Mouse (Mus musculus): ENCODE results near the gene Apof. TPM values are rescaled to one million over a fixed set of nuclear protein-coding genes. Genes with fewer than 3 reads are reported as not detected.
"Not testable (repeated sequence)": the region's sequence is repeated elsewhere in the genome, so short reads cannot be mapped to it uniquely, and the experiment has no call there.

Apof gene
- polyA plus RNA-seq, 1 experiment from 2014 or later, result not detected

- H3K36me3 ChIP-seq (ENCODE audit: control insufficient read depth, insufficient read depth, low read length), result peaks cover 11% of the 10 kb centered on the region; the same call in 1 of the 2 replicates
Observed at GRCm38 (mm10) chr10:128283604-128284579, 15.4 kb downstream of the Apof start.

GRCm38 (mm10) chr10:128290594-128290993, 22.1 kb downstream of the Apof start:
- DNase-seq (ENCODE audit: low spot score, missing footprints); H3K4me2 ChIP-seq; H3K27me3 ChIP-seq (ENCODE audit: control insufficient read depth, insufficient read depth, low read length); H3K27ac ChIP-seq (ENCODE audit: low read depth, low read length); H3K4me3 ChIP-seq (ENCODE audit: low read depth, low read length); H3K9ac ChIP-seq (ENCODE audit: low read length); ATAC-seq (ENCODE audit: low FRiP score); H3K4me1 ChIP-seq (ENCODE audit: control insufficient read depth, insufficient read depth, low read length); H3K9me3 ChIP-seq (ENCODE audit: control insufficient read depth, low read length); H3K36me3 ChIP-seq (ENCODE audit: control insufficient read depth, insufficient read depth, low read length): not testable (repeated sequence)
- 58% methylated on average over 1 of the region's 1 CpGs for WGBS

More at GRCm38 (mm10) chr10:128283604-128284579, 15.4 kb downstream of the Apof start:
- WGBS, result 66% methylated on average over 31 of the region's 31 CpGs
- H3K4me2 ChIP-seq, result no peak overlapping the region
- no peak overlapping the region for H3K27ac ChIP-seq (ENCODE audit: low read depth, low read length)
- H3K27me3 ChIP-seq (ENCODE audit: control insufficient read depth, insufficient read depth, low read length), result no peaks in the 10 kb centered on the region
- H3K4me3 ChIP-seq (ENCODE audit: low read depth, low read length), result no peak overlapping the region
- H3K9me3 ChIP-seq (ENCODE audit: control insufficient read depth, low read length), result no peaks in the 10 kb centered on the region
- DNase-seq (ENCODE audit: low spot score, missing footprints) (peak; percentile 96), ATAC-seq (ENCODE audit: low FRiP score) (peak; percentile 35; the same call in 1 of the 2 replicates)
- H3K9ac ChIP-seq (ENCODE audit: low read length), result peak overlapping the region; percentile 12; the same call in 1 of the 2 replicates
- no peaks in the 10 kb centered on the region for H3K4me1 ChIP-seq (ENCODE audit: control insufficient read depth, insufficient read depth, low read length)

- DNase-seq (ENCODE audit: low spot score, missing footprints) (no peak), ATAC-seq (ENCODE audit: low FRiP score) (no peak)
- Histone ChIP-seq H3K9me3 (ENCODE audit: control insufficient read depth, low read length) (no peaks in the 10 kb centered on the region), H3K9ac (ENCODE audit: low read length) (no peak overlapping the region), H3K4me1 (ENCODE audit: control insufficient read depth, insufficient read depth, low read length) (no peaks in the 10 kb centered on the region), H3K36me3 (ENCODE audit: control insufficient read depth, insufficient read depth, low read length) (no peaks in the 10 kb centered on the region), H3K27me3 (ENCODE audit: control insufficient read depth, insufficient read depth, low read length) (no peaks in the 10 kb centered on the region), H3K4me3 (ENCODE audit: low read depth, low read length) (no peak overlapping the region), H3K27ac (ENCODE audit: low read depth, low read length) (no peak overlapping the region), H3K4me2 (no peak overlapping the region)
- WGBS, result 82% methylated on average over 13 of the region's 13 CpGs
Observed at GRCm38 (mm10) chr10:128296370-128297090, 28.1 kb downstream of the Apof start.

- H3K9ac ChIP-seq (ENCODE audit: low read length), result no peak overlapping the region
- no peak overlapping the region for H3K4me2 ChIP-seq
- 93% methylated on average over 4 of the region's 4 CpGs for WGBS
- DNase-seq (ENCODE audit: low spot score, missing footprints) (no peak), ATAC-seq (ENCODE audit: low FRiP score) (no peak)
- no peak overlapping the region for H3K4me3 ChIP-seq (ENCODE audit: low read depth, low read length)
- H3K4me1 ChIP-seq (ENCODE audit: control insufficient read depth, insufficient read depth, low read length), result peaks cover 1% of the 10 kb centered on the region
- H3K27me3 ChIP-seq (ENCODE audit: control insufficient read depth, insufficient read depth, low read length), result no peaks in the 10 kb centered on the region
- no peak overlapping the region for H3K27ac ChIP-seq (ENCODE audit: low read depth, low read length)
- no peaks in the 10 kb centered on the region for H3K9me3 ChIP-seq (ENCODE audit: control insufficient read depth, low read length)
- H3K36me3 ChIP-seq (ENCODE audit: control insufficient read depth, insufficient read depth, low read length), result no peaks in the 10 kb centered on the region
Observed at GRCm38 (mm10) chr10:128297221-128297620, 28.8 kb downstream of the Apof start.

GRCm38 (mm10) chr10:128297622-128298021, 29.2 kb downstream of the Apof start:
- DNase-seq (ENCODE audit: low spot score, missing footprints) (no peak), ATAC-seq (ENCODE audit: low FRiP score) (no peak)
- Histone ChIP-seq H3K4me2 (no peak overlapping the region), H3K4me3 (ENCODE audit: low read depth, low read length) (no peak overlapping the region), H3K27me3 (ENCODE audit: control insufficient read depth, insufficient read depth, low read length) (no peaks in the 10 kb centered on the region), H3K9ac (ENCODE audit: low read length) (no peak overlapping the region), H3K27ac (ENCODE audit: low read depth, low read length) (no peak overlapping the region), H3K9me3 (ENCODE audit: control insufficient read depth, low read length) (no peaks in the 10 kb centered on the region), H3K36me3 (ENCODE audit: control insufficient read depth, insufficient read depth, low read length) (no peaks in the 10 kb centered on the region), H3K4me1 (ENCODE audit: control insufficient read depth, insufficient read depth, low read length) (peaks cover 5% of the 10 kb centered on the region)
- WGBS, result 86% methylated on average over 11 of the region's 11 CpGs

GRCm38 (mm10) chr10:128298243-128298642, 29.8 kb downstream of the Apof start:
- Histone ChIP-seq H3K4me3 (ENCODE audit: low read depth, low read length) (no peak overlapping the region), H3K9me3 (ENCODE audit: control insufficient read depth, low read length) (no peaks in the 10 kb centered on the region), H3K36me3 (ENCODE audit: control insufficient read depth, insufficient read depth, low read length) (no peaks in the 10 kb centered on the region), H3K27me3 (ENCODE audit: control insufficient read depth, insufficient read depth, low read length) (no peaks in the 10 kb centered on the region), H3K4me1 (ENCODE audit: control insufficient read depth, insufficient read depth, low read length) (peaks cover 5% of the 10 kb centered on the region), H3K9ac (ENCODE audit: low read length) (no peak overlapping the region), H3K27ac (ENCODE audit: low read depth, low read length) (no peak overlapping the region), H3K4me2 (no peak overlapping the region)
- no peak for DNase-seq (ENCODE audit: low spot score, missing footprints)
- WGBS, result 75% methylated on average over 6 of the region's 6 CpGs
- ATAC-seq (ENCODE audit: low FRiP score), result no peak

- Histone ChIP-seq H3K27me3 (ENCODE audit: control insufficient read depth, insufficient read depth, low read length) (no peaks in the 10 kb centered on the region), H3K4me1 (ENCODE audit: control insufficient read depth, insufficient read depth, low read length) (peaks cover 5% of the 10 kb centered on the region), H3K4me3 (ENCODE audit: low read depth, low read length) (no peak within 1 kb of the TSS), H3K4me2 (no peak within 1 kb of the TSS), H3K9ac (ENCODE audit: low read length) (no peak within 1 kb of the TSS), H3K36me3 (ENCODE audit: control insufficient read depth, insufficient read depth, low read length) (no peaks in the 10 kb centered on the region), H3K9me3 (ENCODE audit: control insufficient read depth, low read length) (no peaks in the 10 kb centered on the region), H3K27ac (ENCODE audit: low read depth, low read length) (no peak within 1 kb of the TSS)
- ATAC-seq (ENCODE audit: low FRiP score), result no peak
- no peak for DNase-seq (ENCODE audit: low spot score, missing footprints)
- WGBS, result 83% methylated on average over 11 of the region's 11 CpGs
Observed at GRCm38 (mm10) chr10:128298702-128299171, 30.3 kb downstream of the Apof start, which contains the start of gene Il23a. Gene Il23a, minus strand, starts transcription at chr10:128298752.

GRCm38 (mm10) chr10:128302357-128302756, 33.9 kb downstream of the Apof start:
- H3K27ac ChIP-seq (ENCODE audit: low read depth, low read length), result peak overlapping the region; percentile 52
- WGBS, result 46% methylated on average over 3 of the region's 3 CpGs
- peak overlapping the region; percentile 73 for H3K9ac ChIP-seq (ENCODE audit: low read length)
- DNase-seq (ENCODE audit: low spot score, missing footprints) (no peak), ATAC-seq (ENCODE audit: low FRiP score) (no peak)
- H3K4me1 ChIP-seq (ENCODE audit: control insufficient read depth, insufficient read depth, low read length), result peaks cover 11% of the 10 kb centered on the region
- peak overlapping the region; percentile 40 for H3K4me3 ChIP-seq (ENCODE audit: low read depth, low read length)
- H3K9me3 ChIP-seq (ENCODE audit: control insufficient read depth, low read length), result no peaks in the 10 kb centered on the region
- no peaks in the 10 kb centered on the region for H3K27me3 ChIP-seq (ENCODE audit: control insufficient read depth, insufficient read depth, low read length)
- no peaks in the 10 kb centered on the region for H3K36me3 ChIP-seq (ENCODE audit: control insufficient read depth, insufficient read depth, low read length)
- peak overlapping the region; percentile 65 for H3K4me2 ChIP-seq

GRCm38 (mm10) chr10:128302785-128303125, 34.3 kb downstream of the Apof start:
- 0% methylated on average over 9 of the region's 9 CpGs for WGBS
- Histone ChIP-seq H3K27ac (ENCODE audit: low read depth, low read length) (peak overlapping the region; percentile 52), H3K9me3 (ENCODE audit: control insufficient read depth, low read length) (no peaks in the 10 kb centered on the region), H3K4me2 (peak overlapping the region; percentile 65), H3K9ac (ENCODE audit: low read length) (peak overlapping the region; percentile 73), H3K4me3 (ENCODE audit: low read depth, low read length) (peak overlapping the region; percentile 40), H3K27me3 (ENCODE audit: control insufficient read depth, insufficient read depth, low read length) (no peaks in the 10 kb centered on the region), H3K36me3 (ENCODE audit: control insufficient read depth, insufficient read depth, low read length) (no peaks in the 10 kb centered on the region), H3K4me1 (ENCODE audit: control insufficient read depth, insufficient read depth, low read length) (peaks cover 11% of the 10 kb centered on the region)
- DNase-seq (ENCODE audit: low spot score, missing footprints) (no peak), ATAC-seq (ENCODE audit: low FRiP score) (peak; percentile 59)
